Mouse (Mus musculus) CD4-positive naive resting alpha-beta T cell, adult 57 days (primary cell): ENCODE data around the gene Alkbh4. TPM values are rescaled to one million over a fixed set of nuclear protein-coding genes. Genes with fewer than 3 reads are reported as not detected.

Experiments used
- total RNA-seq: library from RNA; stranded (reverse); gene quantifications from one replicate; pipeline ENCODE4 v1.2.4, GENCODE M21; 2023

The Alkbh4 gene
- 28.5 TPM for total RNA-seq

GRCm38 (mm10) chr5:136135571-136136291, at the start of gene Alkbh4, which contains the start of gene Lrwd1:
Gene Alkbh4 (plus strand): TSS chr5:136136146.
Gene Lrwd1 (minus strand): TSS chr5:136136074.

GRCm38 (mm10) chr5:136115891-136116783, 19.8 kb upstream of the Alkbh4 start, which contains the start of gene Polr2j:
Gene Polr2j (plus strand): TSS chr5:136116631.

GRCm38 (mm10) chr5:136170512-136171362, 34.8 kb downstream of the Alkbh4 start, which contains the start of gene Orai2:
Gene Orai2 (minus strand): TSS chr5:136170713.

Other genes with a start within 250 kb of the Alkbh4 start
- gene Hspb1, start 248.2 kb upstream of the Alkbh4 start, total RNA-seq = 6.5 TPM
- gene Ywhag, start 201.5 kb upstream of the Alkbh4 start, total RNA-seq = 64.6 TPM
- not detected for gene Ssc4d, start 161.6 kb upstream of the Alkbh4 start, total RNA-seq
- gene Zp3, start 156.0 kb upstream of the Alkbh4 start, total RNA-seq = not detected
- gene Dtx2, start 141.3 kb upstream of the Alkbh4 start, total RNA-seq = 31.4 TPM
- 4.7 TPM for gene Upk3b, start 97.7 kb upstream of the Alkbh4 start, total RNA-seq
- not detected for gene Upk3bl, start 81.7 kb upstream of the Alkbh4 start, total RNA-seq
- 5.8 TPM for gene Rasa4, start 52.2 kb upstream of the Alkbh4 start, total RNA-seq
- gene Polr2j, start 19.5 kb upstream of the Alkbh4 start, total RNA-seq = 62.0 TPM
- gene Lrwd1, start 72 bp upstream of the Alkbh4 start, total RNA-seq = 42.5 TPM
- gene Orai2, start 34.6 kb downstream of the Alkbh4 start, total RNA-seq = 207 TPM
- 30.5 TPM for gene Prkrip1, start 62.8 kb downstream of the Alkbh4 start, total RNA-seq
- 0.56 TPM for gene Sh2b2, start 110.4 kb downstream of the Alkbh4 start, total RNA-seq